Mouse (Mus musculus): ENCODE data around the gene Prickle2. TPM values are rescaled to one million over a fixed set of nuclear protein-coding genes. Genes with fewer than 3 reads are reported as not detected.

Gene Prickle2
- total RNA-seq, 2 experiments from 2014 or later = 181 to 195 TPM

DNA sequence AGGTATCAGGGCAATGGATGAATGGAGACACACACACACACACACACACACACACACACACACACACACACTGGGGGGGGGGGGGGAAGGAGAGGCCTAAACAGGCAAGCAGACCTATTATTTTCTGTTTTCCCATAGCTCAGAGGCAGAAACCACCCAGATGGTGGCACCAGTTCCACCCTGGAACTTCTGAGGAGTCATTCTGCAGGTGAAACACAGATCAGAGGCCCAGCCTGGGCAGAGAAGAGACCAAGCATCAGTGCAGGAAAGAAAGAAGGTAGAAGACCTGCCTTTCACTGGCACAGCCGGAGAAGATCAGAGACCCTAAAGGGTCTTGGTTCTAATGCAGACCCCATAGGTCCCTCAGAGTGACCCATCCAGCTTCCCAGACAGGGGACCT, 227.3 kb downstream of the Prickle2 start:
- intact Hi-C loops (cut with DNase I) = loop anchor here (2.0 to 5.0 kb wide), 2 partner anchors 191 to 250 kb away; no protein-coding TSS in a partner anchor
- DNase-seq (ENCODE audit: low spot score in 2 of 2) = no peak

DNA sequence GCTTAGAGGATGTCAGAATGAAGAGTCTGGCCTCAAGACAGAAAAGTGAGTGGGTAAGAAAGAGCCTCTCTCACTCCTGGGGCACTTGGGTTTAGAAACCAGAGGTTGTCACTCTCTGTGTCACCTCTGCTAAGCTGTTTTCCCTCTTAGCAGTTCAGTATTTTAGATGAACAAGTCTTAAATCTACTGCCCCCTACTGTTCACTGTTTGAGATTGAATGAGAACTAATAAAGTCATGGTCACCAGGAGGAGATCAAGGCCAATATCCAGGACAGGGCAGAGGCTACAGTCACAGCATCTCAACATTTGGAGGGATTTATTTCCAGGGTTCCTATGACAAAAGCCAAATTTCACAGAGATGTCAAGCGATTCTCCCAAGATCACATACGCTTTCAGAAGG, 228.3 kb downstream of the Prickle2 start:
- no peak for DNase-seq (ENCODE audit: low spot score in 2 of 2)
- intact Hi-C loops (cut with DNase I) = loop anchor here (2.0 to 5.0 kb wide), 2 partner anchors 190 to 251 kb away; no protein-coding TSS in a partner anchor

DNA sequence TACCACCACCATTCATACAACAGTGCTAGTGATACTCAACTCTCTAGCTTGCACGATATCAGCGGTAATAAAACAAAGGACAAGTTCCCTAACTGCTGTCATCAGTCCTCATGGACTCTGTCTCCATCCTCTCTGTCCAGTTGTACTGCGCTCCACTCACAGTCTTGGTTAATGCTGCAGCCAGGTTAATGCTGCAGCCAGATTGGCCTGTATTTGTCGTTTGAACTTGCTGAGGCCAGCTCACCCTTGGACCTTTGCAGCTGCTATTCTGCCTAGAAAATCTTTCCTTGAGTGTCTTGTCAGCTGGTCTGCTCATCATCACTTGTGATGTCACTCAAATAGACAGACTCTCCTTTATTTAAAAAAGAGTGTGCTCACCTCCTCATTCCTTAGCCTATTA, 236.5 kb downstream of the Prickle2 start:
- DNase-seq (ENCODE audit: low spot score in 2 of 2) = no peak
- intact Hi-C loops (cut with DNase I) = no loop called here

DNA sequence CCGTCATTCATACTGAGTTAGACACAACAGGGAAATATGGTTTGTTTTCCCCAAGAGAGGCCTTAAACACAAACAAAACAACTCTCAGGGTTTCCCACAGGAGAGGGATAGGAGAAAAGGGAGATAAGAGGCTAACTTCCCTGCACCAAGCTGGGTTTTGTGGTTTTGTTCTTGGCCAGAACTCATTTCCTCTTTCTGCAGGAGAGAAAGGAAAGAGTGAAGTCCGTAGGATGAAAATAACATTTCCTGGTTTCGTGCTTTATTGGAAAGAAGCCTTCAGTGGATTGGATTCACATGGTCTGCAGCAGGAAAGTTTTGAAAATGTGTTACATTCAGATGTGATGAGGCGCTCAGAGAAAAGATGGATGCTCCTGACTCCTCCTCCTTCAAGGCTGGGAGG, 237.1 kb downstream of the Prickle2 start:
- DNase-seq (ENCODE audit: low spot score in 2 of 2) = no peak
- intact Hi-C loops (cut with DNase I) = no loop called here

DNA sequence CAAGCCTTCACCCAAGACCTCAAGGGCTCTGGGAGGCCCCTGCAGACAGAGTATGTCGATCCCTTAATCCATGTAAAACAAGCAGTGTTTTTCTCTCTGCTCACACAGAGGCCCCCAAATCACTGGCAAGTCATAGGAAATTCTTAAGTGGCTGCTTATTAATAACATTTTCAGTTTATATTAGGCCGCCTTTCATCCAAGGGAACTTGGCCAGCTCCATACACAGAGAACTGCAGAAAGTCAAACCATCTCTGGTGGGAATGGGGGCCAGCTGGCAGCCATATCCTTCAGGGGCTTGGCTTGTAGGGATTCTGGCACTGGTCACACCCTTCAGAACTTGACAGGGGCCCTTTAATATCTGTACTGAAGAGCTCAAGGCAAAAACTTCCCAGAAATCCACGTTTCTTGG, 237.6 kb downstream of the Prickle2 start:
- intact Hi-C loops (cut with DNase I) = no loop called here
- DNase-seq (ENCODE audit: low spot score in 2 of 2) = no peak

DNA sequence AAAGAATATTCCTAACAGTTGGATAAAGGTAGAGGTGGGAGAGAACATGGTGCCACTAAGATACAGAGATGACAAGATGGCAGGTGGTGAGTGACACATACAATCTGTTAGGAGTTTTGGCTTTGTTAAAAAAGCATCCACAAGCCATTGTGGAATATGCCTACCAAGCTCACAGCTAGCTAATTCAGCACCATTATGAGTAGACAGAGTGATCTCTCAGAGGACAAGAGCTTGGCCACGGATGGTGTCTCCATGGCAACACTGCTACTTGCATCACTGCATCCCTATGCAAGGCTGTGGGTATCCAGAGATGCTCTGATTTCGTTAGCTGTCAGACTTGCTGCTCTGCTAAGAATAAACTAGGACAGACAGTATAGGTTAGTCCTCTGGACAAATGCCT, 238.6 kb downstream of the Prickle2 start:
- peak; percentile 58 to 87 for DNase-seq (ENCODE audit: low spot score in 2 of 2)
- intact Hi-C loops (cut with DNase I) = no loop called here

DNA sequence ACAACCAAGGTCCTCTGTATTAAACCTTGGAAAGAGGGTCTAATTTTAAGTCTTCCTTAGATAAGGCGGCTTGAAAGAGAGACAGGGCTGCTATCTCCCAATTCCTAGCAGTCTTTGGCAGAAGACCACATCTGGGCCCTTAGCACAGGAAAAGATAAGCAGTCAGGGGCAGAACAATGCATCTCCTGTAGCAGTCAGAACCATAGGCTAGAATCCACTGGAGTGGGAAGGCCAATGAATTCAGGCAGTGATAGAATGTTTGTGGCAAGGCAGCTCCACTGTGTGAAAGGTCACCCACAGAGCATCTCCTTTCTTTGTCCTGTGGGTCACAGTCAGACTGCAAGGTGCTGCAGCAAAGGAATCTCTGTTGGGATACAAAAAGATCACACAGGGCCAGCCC, 240.3 kb downstream of the Prickle2 start:
- DNase-seq (ENCODE audit: low spot score in 2 of 2) = no peak
- intact Hi-C loops (cut with DNase I) = no loop called here

DNA sequence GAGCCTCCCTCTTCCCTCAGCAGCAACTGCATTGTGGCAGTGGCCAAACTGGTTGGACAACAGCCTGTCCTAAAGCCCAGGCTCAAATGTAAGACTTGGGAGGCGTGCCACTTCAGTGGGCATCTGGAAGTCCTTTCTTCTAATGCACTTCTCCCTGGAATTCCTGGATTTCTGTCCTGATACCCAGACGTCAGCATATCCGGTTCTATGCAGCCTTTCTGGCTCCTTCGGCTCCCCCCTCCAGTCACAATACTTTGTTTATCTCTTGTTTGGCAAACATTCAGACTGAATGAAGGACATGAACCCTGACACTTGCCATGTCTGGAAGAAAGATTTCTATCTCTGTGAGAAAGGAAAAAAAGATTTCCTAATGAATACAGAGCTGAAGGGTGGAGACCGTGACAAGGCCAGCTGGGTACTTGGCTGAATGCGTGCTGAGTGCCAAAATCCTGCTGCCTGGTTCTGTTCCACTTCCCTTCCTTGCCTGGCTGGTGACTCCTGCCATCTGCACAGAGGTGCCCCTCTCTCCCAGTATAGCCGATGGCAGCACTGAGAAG, 241.1 kb downstream of the Prickle2 start:
- intact Hi-C loops (cut with DNase I) = no loop called here
- DNase-seq (ENCODE audit: low spot score in 2 of 2) = no peak

DNA sequence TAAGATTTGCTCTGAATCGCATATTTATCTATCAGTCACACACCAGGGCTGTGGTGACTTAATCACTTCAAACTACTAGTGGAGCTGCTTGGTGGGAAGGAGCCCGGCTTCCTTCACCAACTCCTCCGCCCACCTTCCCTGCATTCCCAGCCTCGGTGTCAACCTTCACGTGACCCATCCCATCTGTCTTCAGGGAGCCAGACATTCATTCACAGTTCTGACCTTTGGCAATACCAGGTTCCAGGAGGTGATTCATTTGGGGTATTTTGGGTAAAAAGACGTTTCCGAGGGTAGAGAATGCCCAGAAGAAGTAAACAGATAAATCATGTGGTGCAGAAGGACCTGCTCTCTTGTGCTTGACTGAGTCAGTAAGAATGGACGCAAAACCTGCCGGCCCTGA, 242.2 kb downstream of the Prickle2 start:
- no peak for DNase-seq (ENCODE audit: low spot score in 2 of 2)
- intact Hi-C loops (cut with DNase I) = no loop called here

DNA sequence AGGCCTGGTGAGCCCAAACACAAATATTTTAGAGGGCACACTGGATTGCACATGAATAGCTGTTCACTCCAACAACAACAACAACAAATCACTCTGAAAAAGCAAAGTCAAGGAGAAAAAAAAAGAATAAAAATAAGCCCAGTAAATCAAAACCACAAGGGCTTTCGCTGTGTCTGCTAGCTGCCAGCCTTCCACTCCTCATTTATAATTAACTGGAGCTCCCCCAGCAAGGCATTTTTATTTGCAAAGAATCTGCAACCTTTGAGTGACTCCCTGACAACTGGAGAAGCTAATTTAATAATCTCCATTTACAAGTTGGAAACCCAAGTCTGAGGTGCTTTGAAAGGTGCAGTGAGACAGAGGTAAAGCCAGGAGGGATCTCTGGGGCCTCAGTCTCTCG, 245.2 kb downstream of the Prickle2 start:
- intact Hi-C loops (cut with DNase I) = no loop called here
- no peak for DNase-seq (ENCODE audit: low spot score in 2 of 2)

DNA sequence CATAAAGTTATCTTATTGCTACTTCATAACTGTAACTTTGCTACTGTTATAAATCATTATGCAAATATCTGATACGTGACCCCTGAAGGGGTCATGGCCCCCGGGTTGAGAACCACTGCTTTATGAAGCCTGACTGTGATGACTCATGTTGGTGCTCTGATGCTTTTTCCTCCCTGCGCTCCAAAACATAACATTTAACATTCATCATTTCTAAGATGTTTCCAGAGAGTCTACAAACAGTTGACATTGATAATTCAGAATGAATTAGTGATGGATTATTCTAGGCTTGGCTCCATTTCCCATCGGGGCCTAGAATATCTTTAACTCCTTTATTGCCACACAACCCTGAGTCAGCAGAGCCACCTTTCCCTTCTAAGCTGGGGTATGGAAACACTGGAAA, 247.9 kb downstream of the Prickle2 start:
- DNase-seq (ENCODE audit: low spot score in 2 of 2) = no peak
- intact Hi-C loops (cut with DNase I) = no loop called here

DNA sequence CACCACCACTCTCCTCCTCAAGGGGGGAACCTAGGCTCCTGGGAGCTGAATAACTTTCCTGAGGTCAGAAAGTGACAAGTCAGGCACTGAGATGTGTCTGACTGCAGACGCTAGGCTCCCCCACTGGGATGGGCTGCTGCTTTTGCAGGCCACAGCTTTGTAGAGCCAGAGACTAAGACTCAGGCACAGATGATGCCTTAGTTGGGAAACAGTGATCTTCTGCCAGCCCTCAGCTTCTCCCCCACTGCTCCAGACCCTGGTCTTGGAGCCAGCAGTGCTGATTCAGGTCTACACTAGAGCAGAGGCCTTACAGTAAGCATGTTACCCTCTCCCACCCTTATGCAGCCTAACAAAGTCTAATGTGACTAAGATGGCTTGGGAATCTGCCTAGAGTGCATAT, 254.5 kb downstream of the Prickle2 start:
- no peak for DNase-seq (ENCODE audit: low spot score in 2 of 2)
- intact Hi-C loops (cut with DNase I) = no loop called here

DNA sequence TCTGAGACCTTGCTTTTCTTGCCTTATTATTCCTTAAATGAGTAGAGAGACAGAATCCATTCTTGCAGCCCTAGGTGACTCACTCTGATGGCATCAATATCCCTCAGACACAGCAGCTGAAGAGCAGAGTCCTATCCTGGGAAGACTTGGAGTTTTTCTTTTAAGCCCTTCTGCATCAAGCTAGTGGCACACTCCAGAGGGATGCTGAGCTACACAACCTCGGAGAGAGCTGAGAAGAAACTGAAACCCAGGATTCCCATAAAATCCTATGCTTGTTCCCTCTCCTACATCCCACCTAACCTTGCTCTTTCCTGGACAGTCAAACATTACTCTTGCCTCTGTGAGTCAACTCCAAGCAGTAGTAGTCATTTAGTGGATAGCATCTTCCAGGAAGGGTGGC, 256.0 kb downstream of the Prickle2 start:
- intact Hi-C loops (cut with DNase I) = no loop called here
- DNase-seq (ENCODE audit: low spot score in 2 of 2) = no peak

DNA sequence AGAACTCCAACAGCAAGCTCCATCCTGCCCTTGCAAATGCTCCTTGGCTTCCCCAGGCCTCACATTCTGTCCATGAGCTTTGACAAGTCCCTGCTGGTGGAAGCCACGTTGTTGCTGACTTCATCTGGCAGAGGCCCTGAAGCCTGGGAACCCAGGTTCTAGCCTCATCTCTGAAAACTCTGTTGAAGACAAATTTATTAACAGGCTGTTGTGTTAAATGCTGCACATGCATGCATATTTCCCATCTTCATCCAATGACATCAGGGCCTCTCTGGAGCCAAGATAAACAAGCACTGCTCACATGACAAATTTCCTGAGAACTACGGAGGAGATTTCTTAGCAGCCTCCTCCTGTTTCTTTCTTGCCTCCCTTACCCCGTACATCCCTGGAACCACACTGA, 259.3 kb downstream of the Prickle2 start:
- no peak for DNase-seq (ENCODE audit: low spot score in 2 of 2)
- intact Hi-C loops (cut with DNase I) = no loop called here

DNA sequence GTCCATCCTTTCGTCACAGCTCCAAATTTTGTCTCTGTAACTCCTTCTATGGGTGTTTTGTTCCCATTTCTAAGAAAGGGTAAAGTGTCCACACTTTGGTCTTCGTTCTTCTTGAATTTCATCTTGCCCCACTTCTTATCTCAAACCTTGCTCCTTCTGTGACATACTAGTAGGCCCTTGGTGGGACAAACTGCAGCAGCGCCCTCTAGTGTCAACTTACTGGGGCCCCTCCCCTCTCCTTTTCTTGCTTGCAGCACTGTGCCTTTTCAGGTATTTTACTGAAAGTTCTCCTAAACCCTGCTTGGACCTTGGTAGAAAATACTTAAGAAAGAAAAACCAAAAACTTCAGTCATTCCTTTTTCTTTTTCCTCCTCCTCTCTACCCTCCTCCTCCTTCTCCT, 264.8 kb downstream of the Prickle2 start:
- no peak for DNase-seq (ENCODE audit: low spot score in 2 of 2)
- intact Hi-C loops (cut with DNase I) = no loop called here

DNA sequence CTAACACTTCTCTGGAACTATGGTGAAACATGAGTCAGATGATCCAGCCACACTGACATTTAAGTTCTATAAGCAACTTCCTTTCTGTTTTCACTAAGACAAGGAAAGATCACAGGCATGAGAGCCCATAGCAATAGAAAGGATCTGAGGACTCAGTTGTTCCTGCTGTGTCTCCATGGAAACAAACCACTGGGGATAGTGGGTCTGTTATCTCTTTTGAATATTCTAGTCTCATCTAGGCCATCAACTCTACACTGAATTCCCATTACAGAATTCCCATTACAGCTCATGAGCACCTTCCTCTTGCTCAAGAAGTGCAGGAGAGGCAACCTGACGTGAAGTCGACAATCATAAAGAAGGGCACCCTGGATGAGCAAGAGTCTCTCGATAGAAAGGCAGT, 265.7 kb downstream of the Prickle2 start:
- DNase-seq (ENCODE audit: low spot score in 2 of 2) = no peak
- intact Hi-C loops (cut with DNase I) = no loop called here

DNA sequence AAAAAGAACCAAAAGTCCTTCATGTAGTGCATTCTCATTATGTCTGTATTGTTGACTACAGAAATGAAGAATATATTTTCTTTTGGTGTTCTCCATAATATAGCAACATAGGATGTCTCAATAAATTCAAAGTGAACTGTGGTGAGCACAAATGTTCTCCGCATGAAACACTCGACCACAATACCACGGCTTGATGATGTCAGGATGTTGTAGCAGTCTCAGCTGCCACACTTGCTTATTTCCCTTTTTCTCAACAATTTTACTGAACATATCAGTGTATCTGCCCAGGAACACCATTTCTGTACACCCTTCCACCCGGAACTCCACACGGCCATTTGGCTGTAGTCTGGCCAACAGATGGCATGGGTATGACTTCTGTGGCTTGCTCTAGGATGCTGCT, 273.8 kb downstream of the Prickle2 start:
- intact Hi-C loops (cut with DNase I) = no loop called here
- DNase-seq (ENCODE audit: low spot score in 2 of 2) = no peak

DNA sequence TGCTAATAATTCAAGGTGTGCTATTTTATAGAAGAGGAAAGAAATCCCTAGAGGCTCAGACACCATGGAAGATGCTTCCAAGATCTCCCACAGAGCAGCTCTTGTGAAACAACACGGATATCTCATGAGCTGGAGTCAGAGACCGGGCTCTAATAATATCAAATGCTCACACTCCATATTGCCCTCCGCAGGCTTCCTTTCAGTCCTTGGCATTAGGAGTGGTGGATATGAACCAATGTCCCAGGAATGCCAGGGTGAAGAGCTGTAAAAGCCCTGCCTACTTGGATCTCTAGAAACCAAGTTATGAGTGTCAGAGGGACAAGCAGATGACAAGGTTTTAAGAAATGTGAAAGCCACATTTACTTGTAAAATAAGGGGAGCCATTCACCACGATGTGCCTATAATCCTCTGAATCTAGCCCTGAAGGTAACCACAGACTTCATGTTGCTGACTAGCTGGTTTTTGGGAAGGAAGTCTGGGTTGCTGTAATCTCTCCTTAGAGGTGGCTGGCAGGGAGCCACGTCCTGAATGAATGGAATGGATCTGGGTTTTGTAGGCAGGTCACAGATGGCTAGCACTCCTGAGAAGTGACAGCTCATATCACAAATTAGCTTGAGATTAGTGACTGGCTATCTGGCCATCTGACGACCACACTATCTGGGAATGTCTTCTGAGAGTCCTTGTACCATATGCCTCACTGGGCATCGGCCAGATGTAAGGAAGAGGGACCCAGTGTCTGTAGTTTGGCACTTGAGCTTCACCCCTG, 278.4 kb downstream of the Prickle2 start:
- intact Hi-C loops (cut with DNase I) = loop anchor here (10.0 kb wide), 1 partner anchor 143 kb away; no protein-coding TSS in a partner anchor
- DNase-seq (ENCODE audit: low spot score in 2 of 2) = no peak

DNA sequence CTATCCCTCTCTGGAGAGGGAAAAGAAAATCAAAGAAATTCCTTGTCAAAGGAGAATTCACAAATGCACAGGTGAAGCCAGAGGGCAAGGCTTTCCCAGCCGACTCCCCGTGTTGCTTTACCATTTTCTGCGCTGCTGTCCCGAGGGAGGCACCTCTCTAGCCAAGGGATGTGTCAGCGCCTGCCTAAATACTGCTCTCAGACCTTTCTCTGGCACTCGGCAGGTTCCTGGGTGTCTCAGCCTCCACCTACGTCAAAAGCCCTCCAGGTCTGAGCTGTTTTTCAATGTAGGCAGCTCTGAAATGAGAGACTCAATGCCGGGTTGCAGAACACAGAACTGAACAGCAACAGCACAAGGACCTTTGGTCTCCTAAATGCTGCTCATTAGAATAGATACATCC, 280.1 kb downstream of the Prickle2 start:
- intact Hi-C loops (cut with DNase I) = loop anchor here (10.0 kb wide), 1 partner anchor 141 kb away; no protein-coding TSS in a partner anchor
- DNase-seq (ENCODE audit: low spot score in 2 of 2) = no peak

DNA sequence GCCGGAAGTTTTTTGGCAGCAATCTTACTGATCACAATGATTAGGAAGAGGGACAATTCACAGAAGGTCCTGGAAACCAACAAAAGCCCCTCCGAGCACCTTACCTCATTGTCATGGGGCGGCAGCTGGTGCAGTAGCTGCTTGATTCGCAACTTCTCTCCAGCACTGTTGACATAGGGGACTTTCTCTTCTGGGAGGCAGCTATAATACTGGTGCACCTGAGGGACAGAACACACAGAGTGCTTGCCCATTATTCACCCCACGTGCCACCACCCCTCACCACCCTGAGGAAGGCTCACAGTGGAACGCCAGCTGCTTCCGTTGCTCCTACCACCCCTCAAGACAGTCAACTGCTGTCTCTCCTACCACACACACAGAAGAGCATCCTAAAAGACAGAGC, 280.5 kb downstream of the Prickle2 start:
- intact Hi-C loops (cut with DNase I) = loop anchor here (10.0 kb wide), 1 partner anchor 141 kb away; no protein-coding TSS in a partner anchor
- DNase-seq (ENCODE audit: low spot score in 2 of 2) = no peak

DNA sequence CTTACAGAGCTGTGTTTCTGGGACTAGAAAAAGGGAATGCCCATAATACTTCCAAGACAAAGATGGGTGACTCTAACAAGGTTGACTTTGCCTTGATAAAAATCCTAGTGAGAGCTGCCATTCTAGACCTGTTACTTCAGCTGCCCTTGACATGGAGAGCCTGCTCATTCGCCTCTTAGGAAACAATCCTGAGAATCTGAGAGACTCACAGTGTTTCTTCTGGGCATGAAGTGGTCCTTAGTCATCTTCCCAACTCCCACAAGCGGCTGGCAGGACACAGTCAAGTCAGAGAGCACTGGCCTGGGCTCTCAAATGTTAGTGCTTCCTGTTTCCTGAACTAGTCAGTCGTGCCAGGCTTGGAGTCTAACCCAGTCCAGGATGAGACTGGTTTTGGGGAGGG, 281.0 kb downstream of the Prickle2 start:
- intact Hi-C loops (cut with DNase I) = loop anchor here (10.0 kb wide), 1 partner anchor 140 kb away; no protein-coding TSS in a partner anchor
- no peak for DNase-seq (ENCODE audit: low spot score in 2 of 2)
